Mouse (Mus musculus) G1E-ER4 (cell line): Measurements from ENCODE around the gene Kcna2. TPM values are rescaled to one million over a fixed set of nuclear protein-coding genes. Genes with fewer than 3 reads are reported as not detected.

Experiments used
- GATA1 ChIP-seq: IDR thresholded peaks from one replicate; pipeline ENCODE4 v1.8.0; 2012; ENCODE audit warnings: low read length, inconsistent platforms
- polyA plus RNA-seq: library from polyadenylated mRNA; stranded (reverse); fragments of >175 nt; gene quantifications from 2 replicates; pipeline ENCODE4 v1.2.3, GENCODE M21; 2012

The Kcna2 gene
- polyA plus RNA-seq, 1 experiment, result not detected

GRCm38 (mm10) chr3:107090403-107091150, 10.4 kb upstream of the Kcna2 start:
- no peak for TF ChIP-seq GATA1

- no peak for TF ChIP-seq GATA1
Observed at GRCm38 (mm10) chr3:107094028-107094427, 6.9 kb upstream of the Kcna2 start.

- no peak for TF ChIP-seq GATA1
Observed at GRCm38 (mm10) chr3:107096269-107096731, 4.6 kb upstream of the Kcna2 start.

GRCm38 (mm10) chr3:107099866-107100265, 1.1 kb upstream of the Kcna2 start:
- TF ChIP-seq GATA1, result no peak

- no peak for TF ChIP-seq GATA1
Observed at GRCm38 (mm10) chr3:107101456-107101786, 475 bp downstream of the Kcna2 start.

GRCm38 (mm10) chr3:107101787-107102651, 1.1 kb downstream of the Kcna2 start:
- no peak for TF ChIP-seq GATA1

- no peak for TF ChIP-seq GATA1
Observed at GRCm38 (mm10) chr3:107103041-107103440, 2.1 kb downstream of the Kcna2 start.

GRCm38 (mm10) chr3:107103462-107103861, 2.5 kb downstream of the Kcna2 start:
- no peak for TF ChIP-seq GATA1

- TF ChIP-seq GATA1, result no peak
Observed at GRCm38 (mm10) chr3:107105986-107106385, 5.0 kb downstream of the Kcna2 start.

- TF ChIP-seq GATA1, result no peak
Observed at GRCm38 (mm10) chr3:107112498-107112897, 11.6 kb downstream of the Kcna2 start.

GRCm38 (mm10) chr3:107112932-107113659, 12.2 kb downstream of the Kcna2 start:
- TF ChIP-seq GATA1, result no peak

- no peak for TF ChIP-seq GATA1
Observed at GRCm38 (mm10) chr3:107113771-107114737, 13.1 kb downstream of the Kcna2 start.

GRCm38 (mm10) chr3:107114941-107115340, 14.0 kb downstream of the Kcna2 start:
- no peak for TF ChIP-seq GATA1

- no peak for TF ChIP-seq GATA1
Observed at GRCm38 (mm10) chr3:107115746-107116145, 14.8 kb downstream of the Kcna2 start.

GRCm38 (mm10) chr3:107119864-107120564, 19.1 kb downstream of the Kcna2 start:
- TF ChIP-seq GATA1, result no peak
